Mouse (Mus musculus) lung, postnatal 14 days (tissue): Measurements from ENCODE around the gene Il20.

Source experiments
- DNase-seq: peaks from one replicate; pipeline ENCODE4 v3.0.0; 2021

The Il20 gene

GRCm38 (mm10) chr1:130911401-130912010, at the start of gene Il20:
Gene Il20, minus strand, starts transcription at chr1:130911451.
- no peak for DNase-seq

GRCm38 (mm10) chr1:130946920-130947319, 35.7 kb upstream of the Il20 start:
- no peak for DNase-seq

GRCm38 (mm10) chr1:130941801-130942200, 30.6 kb upstream of the Il20 start:
- no peak for DNase-seq

GRCm38 (mm10) chr1:130940065-130940687, 28.9 kb upstream of the Il20 start, which contains the start of gene Il19:
Gene Il19, minus strand, starts transcription at chr1:130940115.
- no peak for DNase-seq

- DNase-seq = no peak
Observed at GRCm38 (mm10) chr1:130938192-130938591, 26.9 kb upstream of the Il20 start.

- no peak for DNase-seq
Observed at GRCm38 (mm10) chr1:130937170-130937569, 25.9 kb upstream of the Il20 start.

GRCm38 (mm10) chr1:130936351-130936750, 25.1 kb upstream of the Il20 start:
- DNase-seq = no peak

- no peak for DNase-seq
Observed at GRCm38 (mm10) chr1:130926484-130926883, 15.2 kb upstream of the Il20 start.

GRCm38 (mm10) chr1:130918323-130918980, 7.2 kb upstream of the Il20 start:
- DNase-seq = no peak

- no peak for DNase-seq
Observed at GRCm38 (mm10) chr1:130902505-130902904, 8.7 kb downstream of the Il20 start.

- no peak for DNase-seq
Observed at GRCm38 (mm10) chr1:130894468-130894867, 16.8 kb downstream of the Il20 start.

- no peak for DNase-seq
Observed at GRCm38 (mm10) chr1:130893329-130894040, 17.8 kb downstream of the Il20 start.

- DNase-seq = no peak
Observed at GRCm38 (mm10) chr1:130892446-130892845, 18.8 kb downstream of the Il20 start.

- DNase-seq = no peak
Observed at GRCm38 (mm10) chr1:130887354-130887753, 23.9 kb downstream of the Il20 start, which contains the start of gene Il24. Gene Il24, minus strand, starts transcription at chr1:130887454.

GRCm38 (mm10) chr1:130883146-130883545, 28.1 kb downstream of the Il20 start:
- DNase-seq = no peak

- DNase-seq = no peak
Observed at GRCm38 (mm10) chr1:130879927-130880326, 31.3 kb downstream of the Il20 start.

- DNase-seq = peak; percentile 16
Observed at GRCm38 (mm10) chr1:130877889-130878614, 33.2 kb downstream of the Il20 start.

GRCm38 (mm10) chr1:130876931-130877509, 34.2 kb downstream of the Il20 start:
- DNase-seq = peak; percentile 66

- DNase-seq = no peak
Observed at GRCm38 (mm10) chr1:130875910-130876309, 35.3 kb downstream of the Il20 start.

GRCm38 (mm10) chr1:130875139-130875538, 36.1 kb downstream of the Il20 start:
- peak; percentile 35 for DNase-seq

GRCm38 (mm10) chr1:130872912-130873311, 38.3 kb downstream of the Il20 start:
- no peak for DNase-seq

- DNase-seq = no peak
Observed at GRCm38 (mm10) chr1:130865541-130866221, 45.6 kb downstream of the Il20 start, which contains the start of gene Fcmr. Gene Fcmr, plus strand, starts transcription at chr1:130865669.
